Mouse (Mus musculus) MEL (cell line): ENCODE data around the gene Col23a1.

Experiments
- ETS1 ChIP-seq: IDR thresholded peaks from 2 replicates; pipeline ENCODE4 v1.6.1; 2012; ENCODE audit warnings: low read depth, mild to moderate bottlenecking, inconsistent platforms, low read length, improper control_type of control experiment, moderate library complexity
- GABPA ChIP-seq: IDR thresholded peaks from 2 replicates; pipeline ENCODE4 v1.6.1; 2012; ENCODE audit warnings: low read depth, mild to moderate bottlenecking, inconsistent platforms, low read length, improper control_type of control experiment, moderate library complexity
- HCFC1 ChIP-seq: IDR thresholded peaks from 2 replicates; pipeline ENCODE4 v1.6.1; 2012; ENCODE audit warnings: low read depth, mild to moderate bottlenecking, inconsistent platforms, low read length, improper control_type of control experiment, moderate library complexity
- MAFK ChIP-seq: IDR thresholded peaks from 2 replicates; pipeline ENCODE4 v1.6.1; 2011; ENCODE audit warnings: low read depth, mild to moderate bottlenecking, low read length, improper control_type of control experiment, borderline replicate concordance
- MAX ChIP-seq: IDR thresholded peaks from 2 replicates; pipeline ENCODE4 v1.6.1; 2011; ENCODE audit warnings: low read length, improper control_type of control experiment
- NELFE ChIP-seq: IDR thresholded peaks from 2 replicates; pipeline ENCODE4 v1.6.1; 2011; ENCODE audit warnings: low read depth, low read length, improper control_type of control experiment
- POLR2A ChIP-seq, 2 experiments: IDR thresholded peaks; 2 replicates each; pipeline ENCODE4 v1.6.1; 2011 to 2012; ENCODE audit warnings: low read length in 2 of 2, mild to moderate bottlenecking in 2 of 2, control low read depth in 1 of 2, improper control_type of control experiment in 1 of 2, low read depth in 1 of 2, moderate library complexity in 1 of 2; ENCODE audit not compliant: control insufficient read depth in 1 of 2, insufficient read depth in 1 of 2, poor library complexity in 1 of 2
- USF1 ChIP-seq: IDR thresholded peaks from 2 replicates; pipeline ENCODE4 v1.6.1; 2014; ENCODE audit warnings: low read depth, mild to moderate bottlenecking, inconsistent platforms, low read length, improper control_type of control experiment, moderate library complexity

DNA sequence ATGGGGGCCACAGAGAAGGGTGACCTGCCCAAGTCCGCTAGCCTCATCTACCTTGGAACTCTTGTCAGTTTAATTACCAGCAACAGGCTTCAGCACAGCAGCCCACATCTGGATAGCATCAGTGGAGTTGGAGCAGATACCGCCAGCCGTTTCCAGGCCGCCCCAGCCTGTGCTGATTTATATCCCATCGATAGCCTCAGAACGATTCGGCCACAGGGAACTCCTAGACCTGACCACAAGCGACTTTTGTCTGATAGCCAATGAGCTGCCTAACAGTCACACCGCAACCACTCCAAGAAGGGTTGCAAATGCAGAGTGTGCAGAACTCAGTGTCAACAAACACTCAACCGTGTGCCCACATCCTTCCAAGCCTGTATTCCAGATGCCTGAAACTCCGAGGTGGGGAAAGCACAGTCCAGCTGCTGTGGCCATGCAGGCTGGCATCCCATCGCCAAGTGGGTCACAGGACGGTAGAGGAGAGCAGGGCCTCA, 179.7 kb downstream of the Col23a1 start:
- TF ChIP-seq POLR2A (IDR thresholded peaks at IDR 0.05; ENCODE audit: control insufficient read depth in 1 of 2, insufficient read depth in 1 of 2, low read depth in 1 of 2, low read length in 2 of 2, poor library complexity in 1 of 2) (no peak), USF1 (no peak), MAFK (no peak), MAX (no peak), ETS1 (no peak), GABPA (no peak), NELFE (no peak), HCFC1 (no peak)
